ENCODE assay signal across 13 mouse cellular contexts in the genomic region with DNA sequence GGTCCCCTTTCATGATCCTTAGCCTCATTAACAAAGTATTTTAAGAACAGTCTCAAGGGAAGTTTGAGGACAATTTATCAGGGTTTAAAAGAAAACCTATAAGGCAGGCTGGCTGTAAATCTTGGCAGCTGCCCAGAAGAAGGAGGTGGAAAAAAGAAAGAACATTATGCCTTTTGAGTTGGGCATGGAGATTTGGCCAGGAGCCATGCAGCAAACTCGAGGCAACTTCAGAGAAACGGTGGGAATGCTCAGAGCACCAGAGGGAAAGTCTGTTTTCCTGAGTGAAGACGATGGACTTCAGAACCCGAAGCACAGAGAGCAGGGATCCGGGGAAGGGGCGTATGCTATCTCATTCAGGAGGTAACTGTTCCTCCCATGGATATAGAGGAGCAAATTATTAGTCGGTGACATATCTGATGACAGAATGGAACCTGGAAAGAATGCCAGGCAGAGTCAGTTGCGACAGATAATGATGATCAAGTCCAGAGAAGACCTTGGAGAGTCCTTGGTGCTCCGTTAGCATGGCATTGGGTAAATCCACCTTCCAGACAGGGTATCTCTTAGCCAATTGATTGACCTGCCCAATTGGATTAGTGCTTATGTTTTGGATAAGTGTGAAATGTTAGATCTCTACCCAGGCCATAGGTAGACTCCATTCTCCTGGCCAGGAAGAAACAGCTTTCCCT.
DNase-seq lines count a peak whose midpoint lies in the region; ATAC-seq and TF ChIP-seq lines count a peak whose summit lies in the region.
"Had no signal": no experiment of that assay in that cellular context is flagged by ENCODE, and none has a peak within 500 bp of the region (broad histone marks: within the 10 kb centered on the region; RNA-seq: fewer than 3 reads in every experiment).

No protein-coding gene starts in this region.

- DNase-seq in heart, postnatal 0 days (ENCODE audit: low spot score): no peak
- no peak for DNase-seq in heart, postnatal 36 days
- peak; percentile 36 for DNase-seq in Muller cell, postnatal 12 days (ENCODE audit: inconsistent ontology term)
- DNase-seq in right cerebral cortex, adult 18-20 months: peak; percentile 73
- no peak for DNase-seq in T-cell, adult 2 months (ENCODE audit: low spot score)
- DNase-seq in lung, postnatal 4 days: no peak
- DNase-seq in liver: no peak
- DNase-seq: cerebellum, postnatal 36 days had no signal

- H3K9ac ChIP-seq in heart, postnatal 0 days (replicated peaks; ENCODE audit: low read depth, low read length): no peak overlapping the region
- no peak overlapping the region for H3K9ac ChIP-seq in embryonic facial prominence, embryonic 15.5 days
- H3K9ac ChIP-seq: forebrain, embryonic 15.5 days; kidney, embryonic 15.5 days; midbrain, embryonic 15.5 days had no signal

- TF ChIP-seq EP300 in heart, postnatal 0 days (IDR thresholded peaks at IDR 0.05; ENCODE audit: low read depth): no peak

- H3K36me3 ChIP-seq in heart, postnatal 0 days (replicated peaks; ENCODE audit: control insufficient read depth, insufficient read depth, low read length): no peaks in the 10 kb centered on the region
- H3K36me3 ChIP-seq in embryonic facial prominence, embryonic 15.5 days: no peaks in the 10 kb centered on the region
- H3K36me3 ChIP-seq: forebrain, embryonic 15.5 days; kidney, embryonic 15.5 days; midbrain, embryonic 15.5 days had no signal

- no peaks in the 10 kb centered on the region for H3K9me3 ChIP-seq in heart, postnatal 0 days (replicated peaks; ENCODE audit: control insufficient read depth, low read length)
- no peaks in the 10 kb centered on the region for H3K9me3 ChIP-seq in embryonic facial prominence, embryonic 15.5 days (replicated peaks)
- H3K9me3 ChIP-seq: forebrain, embryonic 15.5 days; kidney, embryonic 15.5 days; midbrain, embryonic 15.5 days had no signal

- no peaks in the 10 kb centered on the region for H3K27me3 ChIP-seq in heart, postnatal 0 days (ENCODE audit: control insufficient read depth, insufficient read depth, low read length)
- no peaks in the 10 kb centered on the region for H3K27me3 ChIP-seq in embryonic facial prominence, embryonic 15.5 days
- H3K27me3 ChIP-seq: forebrain, embryonic 15.5 days; midbrain, embryonic 15.5 days had no signal

- TF ChIP-seq CTCF in heart, postnatal 0 days (IDR thresholded peaks at IDR 0.05; ENCODE audit: low read depth): no peak

- no peak overlapping the region for H3K4me3 ChIP-seq in heart, postnatal 0 days (ENCODE audit: low read depth, low read length)
- H3K4me3 ChIP-seq in embryonic facial prominence, embryonic 15.5 days (replicated peaks): no peak overlapping the region
- H3K4me3 ChIP-seq: forebrain, embryonic 15.5 days; kidney, embryonic 15.5 days; midbrain, embryonic 15.5 days had no signal

- no peak overlapping the region for H3K4me2 ChIP-seq in heart, postnatal 0 days (ENCODE audit: low read depth, low read length)
- H3K4me2 ChIP-seq in embryonic facial prominence, embryonic 15.5 days (replicated peaks): no peak overlapping the region
- H3K4me2 ChIP-seq: forebrain, embryonic 15.5 days; kidney, embryonic 15.5 days; midbrain, embryonic 15.5 days had no signal

- H3K27ac ChIP-seq in heart, postnatal 0 days (ENCODE audit: low read depth): no peak overlapping the region
- H3K27ac ChIP-seq in embryonic facial prominence, embryonic 15.5 days (replicated peaks): peak overlapping the region; percentile 34; the same call in 1 of the 2 replicates
- H3K27ac ChIP-seq: forebrain, embryonic 15.5 days; kidney, embryonic 15.5 days; midbrain, embryonic 15.5 days; stomach, postnatal 0 days had no signal

- peaks cover 9% of the 10 kb centered on the region for H3K4me1 ChIP-seq in heart, postnatal 0 days (ENCODE audit: control insufficient read depth, insufficient read depth)
- peaks cover 13% of the 10 kb centered on the region for H3K4me1 ChIP-seq in embryonic facial prominence, embryonic 15.5 days
- H3K4me1 ChIP-seq: forebrain, embryonic 15.5 days; midbrain, embryonic 15.5 days had no signal

- WGBS in heart, postnatal 0 days: 38% methylated on average over 9 of the region's 9 CpGs
- 46% methylated on average over 9 of the region's 9 CpGs for WGBS in embryonic facial prominence, embryonic 15.5 days

- ATAC-seq in heart, postnatal 0 days (ENCODE audit: insufficient read depth, low read depth): 0 out of 2 replicates have a peak, but pooled peaks have one; percentile 30
- no peak for ATAC-seq in embryonic facial prominence, embryonic 15.5 days (ENCODE audit: insufficient number of reproducible peaks, low FRiP score, low TSS enrichment, low read depth)
- ATAC-seq: forebrain, embryonic 15.5 days; midbrain, embryonic 15.5 days had no signal

- intact Hi-C loops in heart, postnatal 36 days (cut with DNase I): no loop called here

Comparison
In these comparisons a context has a peak if more than half of its experiments do, and no peak if none do; other contexts are left out.
1. DNase-seq: peak in Muller cell, postnatal 12 days (single experiment) and right cerebral cortex, adult 18-20 months (single experiment); none in heart, postnatal 0 days (single experiment), heart, postnatal 36 days (0 of 2), T-cell, adult 2 months (single experiment), lung, postnatal 4 days (0 of 2) and liver (single experiment).